Mouse (Mus musculus): ENCODE results near the gene Rpgrip1. TPM values are rescaled to one million over a fixed set of nuclear protein-coding genes. Genes with fewer than 3 reads are reported as not detected.

Rpgrip1 gene
- polyA plus RNA-seq, 1 experiment = 2.0 TPM

DNA sequence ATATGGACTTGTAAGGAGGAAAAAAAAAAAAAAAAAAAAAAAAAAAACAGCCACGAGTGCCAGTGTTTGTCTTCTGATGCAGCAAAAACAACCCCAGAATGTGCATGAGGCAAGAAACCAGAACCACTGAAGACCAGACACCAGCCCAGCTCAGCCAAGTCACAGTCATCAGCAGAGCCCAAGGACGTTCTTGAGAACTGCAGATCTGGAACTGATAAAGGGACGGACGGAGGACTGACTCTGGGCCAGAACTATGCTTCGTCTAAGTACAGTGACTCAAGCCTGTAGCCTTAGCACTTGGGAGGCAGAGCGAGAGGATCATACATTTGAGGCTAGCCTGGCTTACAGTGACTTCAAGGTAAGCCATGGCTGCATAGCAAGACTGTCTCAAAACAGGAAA is 50.4 kb downstream of the Rpgrip1 start:
- no peak for TF ChIP-seq POLR2A (IDR thresholded peaks at IDR 0.05; ENCODE audit: borderline replicate concordance, extremely low read depth, insufficient read depth, insufficient read length, poor library complexity, severe bottlenecking)
- no peak for TF ChIP-seq CTCF (IDR thresholded peaks at IDR 0.05; ENCODE audit: borderline replicate concordance, extremely low read depth, insufficient read depth, insufficient read length)
- no peak for DNase-seq (ENCODE audit: low read depth)

- TF ChIP-seq CTCF (IDR thresholded peaks at IDR 0.05; ENCODE audit: borderline replicate concordance, extremely low read depth, insufficient read depth, insufficient read length) = no peak
- TF ChIP-seq POLR2A (IDR thresholded peaks at IDR 0.05; ENCODE audit: borderline replicate concordance, extremely low read depth, insufficient read depth, insufficient read length, poor library complexity, severe bottlenecking) = no peak
Observed at GRCm38 (mm10) chr14:52166571-52166970, 56.1 kb downstream of the Rpgrip1 start.

DNA sequence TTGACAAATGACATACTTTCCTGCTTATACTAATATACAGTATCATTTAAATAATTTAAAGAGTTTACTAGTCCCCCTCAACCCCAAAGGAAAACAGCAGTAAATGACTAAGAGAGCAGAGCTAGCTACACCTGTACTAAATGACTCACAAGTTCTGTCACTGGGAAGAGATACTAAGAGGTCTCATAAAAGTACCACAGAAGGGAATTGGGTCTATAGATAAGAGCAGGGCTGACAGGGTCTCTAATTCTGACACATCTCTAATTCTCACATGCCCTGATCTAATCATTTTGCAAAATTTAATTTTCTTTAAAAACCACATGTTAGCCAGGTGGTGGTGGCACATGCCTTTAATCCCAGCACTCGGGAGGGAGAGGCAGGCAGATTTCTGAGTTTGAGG is 78.3 kb downstream of the Rpgrip1 start:
- no peak for DNase-seq (ENCODE audit: low read depth)
- TF ChIP-seq CTCF (IDR thresholded peaks at IDR 0.05; ENCODE audit: borderline replicate concordance, extremely low read depth, insufficient read depth, insufficient read length) (no peak), POLR2A (IDR thresholded peaks at IDR 0.05; ENCODE audit: borderline replicate concordance, extremely low read depth, insufficient read depth, insufficient read length, poor library complexity, severe bottlenecking) (no peak)

More at GRCm38 (mm10) chr14:52166571-52166970, 56.1 kb downstream of the Rpgrip1 start:
- no peak for DNase-seq (ENCODE audit: low read depth)

- TF ChIP-seq CTCF (IDR thresholded peaks at IDR 0.05; ENCODE audit: borderline replicate concordance, extremely low read depth, insufficient read depth, insufficient read length) (no peak), POLR2A (IDR thresholded peaks at IDR 0.05; ENCODE audit: borderline replicate concordance, extremely low read depth, insufficient read depth, insufficient read length, poor library complexity, severe bottlenecking) (no peak)
- peak; percentile 12 for DNase-seq (ENCODE audit: low read depth)
Observed at GRCm38 (mm10) chr14:52189519-52189918, 79.0 kb downstream of the Rpgrip1 start.

- TF ChIP-seq CTCF (IDR thresholded peaks at IDR 0.05; ENCODE audit: borderline replicate concordance, extremely low read depth, insufficient read depth, insufficient read length) (peak; percentile 68), POLR2A (IDR thresholded peaks at IDR 0.05; ENCODE audit: borderline replicate concordance, extremely low read depth, insufficient read depth, insufficient read length, poor library complexity, severe bottlenecking) (no peak)
- DNase-seq (ENCODE audit: low read depth) = peak; percentile 40
Observed at GRCm38 (mm10) chr14:52190740-52191359, 80.3 kb downstream of the Rpgrip1 start.

- TF ChIP-seq CTCF (IDR thresholded peaks at IDR 0.05; ENCODE audit: borderline replicate concordance, extremely low read depth, insufficient read depth, insufficient read length) = peak; percentile 54; the same call in 1 of the 2 replicates
- TF ChIP-seq POLR2A (IDR thresholded peaks at IDR 0.05; ENCODE audit: borderline replicate concordance, extremely low read depth, insufficient read depth, insufficient read length, poor library complexity, severe bottlenecking) = no peak
- peak; percentile 58 for DNase-seq (ENCODE audit: low read depth)
Observed at GRCm38 (mm10) chr14:52195691-52196090, 85.2 kb downstream of the Rpgrip1 start.

DNA sequence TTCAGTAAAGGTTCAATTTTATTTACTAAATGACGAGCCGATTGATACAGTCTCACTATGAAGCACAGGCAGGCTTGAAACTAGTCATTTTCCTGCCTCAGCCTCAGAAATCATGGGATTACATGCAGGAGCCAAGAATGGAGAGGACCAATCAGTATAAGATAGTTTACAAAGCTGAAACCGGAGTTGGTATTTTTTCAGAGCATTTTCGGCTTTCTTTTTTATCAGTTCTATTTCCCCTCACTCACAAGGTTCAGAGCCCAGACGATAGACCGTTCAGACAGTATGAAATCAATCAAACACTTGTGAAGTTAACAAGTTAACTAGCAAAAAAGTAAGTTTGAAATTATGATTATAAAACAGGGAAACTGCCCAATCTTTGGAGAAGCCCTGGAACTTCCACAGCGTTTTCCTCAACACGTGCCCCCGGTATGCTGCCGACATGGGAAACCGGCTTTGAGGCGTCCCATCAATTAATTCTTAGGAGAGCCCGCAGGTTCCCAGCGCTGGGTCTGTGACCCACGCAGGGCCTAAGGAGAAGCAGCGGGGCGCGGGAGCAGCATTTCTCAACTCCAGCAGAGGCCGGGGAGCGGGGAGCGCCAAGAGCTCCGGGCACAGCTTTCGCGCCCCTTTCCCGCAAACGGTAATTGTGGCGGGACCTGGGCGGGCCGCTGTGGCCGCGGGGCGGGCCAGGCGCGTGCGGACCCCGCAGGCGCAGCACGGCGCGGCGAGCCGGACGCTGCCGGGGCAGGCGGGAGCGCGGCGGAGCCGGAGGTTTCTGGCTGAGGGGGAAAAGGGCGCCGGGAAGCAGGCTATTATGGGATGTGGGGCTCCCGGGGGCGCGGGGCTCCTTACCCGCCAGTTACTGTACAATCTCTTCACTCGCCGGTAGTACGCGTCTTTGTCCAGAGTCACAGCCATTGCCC is 86.0 kb downstream of the Rpgrip1 start:
- peak; percentile 24 for DNase-seq (ENCODE audit: low read depth)
- TF ChIP-seq POLR2A (IDR thresholded peaks at IDR 0.05; ENCODE audit: borderline replicate concordance, extremely low read depth, insufficient read depth, insufficient read length, poor library complexity, severe bottlenecking) (no peak), CTCF (IDR thresholded peaks at IDR 0.05; ENCODE audit: borderline replicate concordance, extremely low read depth, insufficient read depth, insufficient read length) (no peak)

DNA sequence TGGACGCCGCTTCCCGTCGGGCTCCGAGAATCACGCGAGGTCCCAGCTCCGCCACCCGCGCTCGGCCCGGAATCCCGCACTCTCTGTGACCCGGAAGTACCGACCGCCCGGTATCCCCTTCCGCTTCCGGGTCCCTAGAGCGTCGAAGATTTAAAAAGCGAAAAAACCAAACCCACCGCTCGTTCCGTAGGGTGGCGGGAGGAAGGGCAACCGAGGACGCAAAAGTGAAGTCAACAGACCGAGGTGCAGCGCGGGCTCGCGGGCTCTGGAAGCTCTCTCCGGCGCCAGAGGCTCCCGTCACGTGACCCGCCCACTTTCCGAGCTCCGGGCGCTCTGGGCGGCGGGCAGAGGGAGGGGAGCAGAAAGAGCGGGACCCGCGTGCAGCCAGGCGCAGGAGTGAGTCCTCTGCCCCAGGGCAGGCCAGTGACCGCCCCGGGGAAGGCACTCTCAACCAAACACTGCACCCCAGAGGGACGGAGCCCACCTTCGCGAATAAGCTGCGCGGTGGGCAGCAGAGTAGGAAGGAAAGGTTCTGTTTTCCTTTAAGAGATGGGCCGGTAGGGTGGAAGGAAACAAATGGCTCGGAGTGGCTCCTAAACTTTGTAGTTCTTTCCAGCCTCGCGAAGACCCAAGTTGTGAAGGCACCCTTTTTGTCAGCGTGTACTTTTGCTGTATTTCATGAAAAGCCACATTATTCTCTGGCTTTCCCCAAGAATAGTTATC is 86.8 kb downstream of the Rpgrip1 start, which contains the start of gene Supt16:
Gene Supt16, minus strand, starts transcription at position 261 of the 723 bp plus-strand sequence.
- TF ChIP-seq CTCF (IDR thresholded peaks at IDR 0.05; ENCODE audit: borderline replicate concordance, extremely low read depth, insufficient read depth, insufficient read length) (no peak), POLR2A (IDR thresholded peaks at IDR 0.05; ENCODE audit: borderline replicate concordance, extremely low read depth, insufficient read depth, insufficient read length, poor library complexity, severe bottlenecking) (peak; percentile 40; the same call in 1 of the 2 replicates)
- peak; percentile 92 for DNase-seq (ENCODE audit: low read depth)

DNA sequence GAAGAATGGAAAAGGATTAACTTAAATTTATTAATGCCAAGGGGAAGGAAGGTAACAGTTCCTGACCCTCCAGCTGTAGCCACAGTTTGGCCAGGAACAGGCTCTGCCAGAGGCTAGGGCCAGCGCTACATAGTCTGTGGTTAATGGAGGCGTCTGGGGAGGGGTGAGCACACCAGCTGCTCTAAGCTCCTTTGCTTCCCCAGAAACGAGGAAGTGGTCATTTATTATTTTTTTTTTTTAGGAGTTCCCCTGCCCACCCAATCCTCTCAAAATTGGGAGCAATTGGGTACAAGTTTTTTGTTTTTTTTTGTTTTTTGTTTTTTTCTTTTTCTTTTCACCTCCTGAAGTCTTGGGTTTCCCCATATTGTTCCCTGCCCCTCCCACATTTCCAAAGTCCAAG is 87.6 kb downstream of the Rpgrip1 start:
- peak; percentile 5 for DNase-seq (ENCODE audit: low read depth)
- TF ChIP-seq POLR2A (IDR thresholded peaks at IDR 0.05; ENCODE audit: borderline replicate concordance, extremely low read depth, insufficient read depth, insufficient read length, poor library complexity, severe bottlenecking) = no peak

DNA sequence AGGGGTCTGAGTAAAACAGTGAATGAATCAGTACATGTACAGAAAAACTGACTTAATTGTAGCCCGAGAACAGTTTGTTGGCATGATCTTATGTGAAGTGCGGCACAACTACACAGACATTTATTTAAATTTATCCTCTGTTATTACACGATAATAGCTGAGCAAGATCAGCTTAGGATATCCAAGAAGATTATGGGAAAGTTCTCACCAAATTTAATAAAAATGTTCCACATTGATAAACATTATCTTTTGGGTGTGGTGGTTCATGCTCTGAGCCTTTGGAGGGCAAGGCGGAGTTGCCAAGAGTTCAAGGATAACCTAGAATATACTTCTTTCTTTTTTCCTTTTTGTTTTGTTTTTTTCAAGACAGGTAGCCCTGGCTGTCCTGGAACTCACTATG is 88.9 kb downstream of the Rpgrip1 start:
- DNase-seq (ENCODE audit: low read depth) = no peak

More for the DNA sequence above, 88.9 kb downstream of the Rpgrip1 start:
- no peak for TF ChIP-seq CTCF (IDR thresholded peaks at IDR 0.05; ENCODE audit: borderline replicate concordance, extremely low read depth, insufficient read depth, insufficient read length)
- TF ChIP-seq POLR2A (IDR thresholded peaks at IDR 0.05; ENCODE audit: borderline replicate concordance, extremely low read depth, insufficient read depth, insufficient read length, poor library complexity, severe bottlenecking) = no peak

Other genes with a start within 250 kb of the Rpgrip1 start
- 64.9 and 76.0 TPM in 2 replicates for gene Mettl17, start 225.9 kb upstream of the Rpgrip1 start, polyA plus RNA-seq (2012; rRNA removed)
- 12.1 and 15.3 TPM in 2 replicates for gene Slc39a2, start 217.8 kb upstream of the Rpgrip1 start, polyA plus RNA-seq (2012; rRNA removed)
- gene Ndrg2, start 196.5 kb upstream of the Rpgrip1 start, polyA plus RNA-seq (2012; rRNA removed) = 80.5 and 115 TPM in 2 replicates
- not detected in 2 replicates for gene Tppp2, start 192.3 kb upstream of the Rpgrip1 start, polyA plus RNA-seq (2012; rRNA removed)
- gene Rnase13, start 187.9 kb upstream of the Rpgrip1 start, polyA plus RNA-seq (2012; rRNA removed) = not detected in 2 replicates
- 100 and 106 TPM in 2 replicates for gene Arhgef40, start 126.0 kb upstream of the Rpgrip1 start, polyA plus RNA-seq (2012; rRNA removed)
- gene Tmem253, start 95.0 kb upstream of the Rpgrip1 start, polyA plus RNA-seq (2012; rRNA removed) = 1.9 and 3.6 TPM in 2 replicates
- gene Zfp219, start 90.0 kb upstream of the Rpgrip1 start, polyA plus RNA-seq (2012; rRNA removed) = 177 and 242 TPM in 2 replicates
- not detected in 2 replicates for gene Olfr221, start 68.2 kb upstream of the Rpgrip1 start, polyA plus RNA-seq (2012; rRNA removed)
- 405 and 455 TPM in 2 replicates for gene Hnrnpc, start 6.7 kb upstream of the Rpgrip1 start, polyA plus RNA-seq (2012; rRNA removed)
- 28.9 and 44.9 TPM in 2 replicates for gene Supt16, start 86.7 kb downstream of the Rpgrip1 start, polyA plus RNA-seq (2012; rRNA removed)
- gene Chd8, start 147.1 kb downstream of the Rpgrip1 start, polyA plus RNA-seq (2012; rRNA removed) = 54.4 and 75.4 TPM in 2 replicates
- 54.6 and 58.9 TPM in 2 replicates for gene Tox4, start 168.4 kb downstream of the Rpgrip1 start, polyA plus RNA-seq (2012; rRNA removed)
- gene Rab2b, start 168.8 kb downstream of the Rpgrip1 start, polyA plus RNA-seq (2012; rRNA removed) = 51.7 and 59.0 TPM in 2 replicates
- gene Mettl3, start 194.4 kb downstream of the Rpgrip1 start, polyA plus RNA-seq (2012; rRNA removed) = 46.1 and 46.2 TPM in 2 replicates
- gene Sall2, start 218.1 kb downstream of the Rpgrip1 start, polyA plus RNA-seq (2012; rRNA removed) = 57.8 and 72.6 TPM in 2 replicates
- not detected in 2 replicates for gene Olfr1513, start 245.7 kb downstream of the Rpgrip1 start, polyA plus RNA-seq (2012; rRNA removed)

Data from brain, embryonic 14.5 days (tissue).